Mouse (Mus musculus) cerebellum, adult 2 months (tissue): ENCODE measurements around the gene Magi2.

Experiments
- CTCF ChIP-seq: fragments of 200-500 bp; IDR thresholded peaks from 2 replicates; pipeline ENCODE4 v1.5.1; 2011; ENCODE audit warnings: low read depth, mild to moderate bottlenecking, control low read depth, low read length, moderate library complexity, borderline replicate concordance; ENCODE audit not compliant: insufficient read depth
- POLR2A ChIP-seq: fragments of 200-500 bp; IDR thresholded peaks from 2 replicates; pipeline ENCODE4 v1.6.1; 2011; ENCODE audit warnings: low read length, control low read depth, borderline replicate concordance; ENCODE audit not compliant: insufficient read depth

DNA sequence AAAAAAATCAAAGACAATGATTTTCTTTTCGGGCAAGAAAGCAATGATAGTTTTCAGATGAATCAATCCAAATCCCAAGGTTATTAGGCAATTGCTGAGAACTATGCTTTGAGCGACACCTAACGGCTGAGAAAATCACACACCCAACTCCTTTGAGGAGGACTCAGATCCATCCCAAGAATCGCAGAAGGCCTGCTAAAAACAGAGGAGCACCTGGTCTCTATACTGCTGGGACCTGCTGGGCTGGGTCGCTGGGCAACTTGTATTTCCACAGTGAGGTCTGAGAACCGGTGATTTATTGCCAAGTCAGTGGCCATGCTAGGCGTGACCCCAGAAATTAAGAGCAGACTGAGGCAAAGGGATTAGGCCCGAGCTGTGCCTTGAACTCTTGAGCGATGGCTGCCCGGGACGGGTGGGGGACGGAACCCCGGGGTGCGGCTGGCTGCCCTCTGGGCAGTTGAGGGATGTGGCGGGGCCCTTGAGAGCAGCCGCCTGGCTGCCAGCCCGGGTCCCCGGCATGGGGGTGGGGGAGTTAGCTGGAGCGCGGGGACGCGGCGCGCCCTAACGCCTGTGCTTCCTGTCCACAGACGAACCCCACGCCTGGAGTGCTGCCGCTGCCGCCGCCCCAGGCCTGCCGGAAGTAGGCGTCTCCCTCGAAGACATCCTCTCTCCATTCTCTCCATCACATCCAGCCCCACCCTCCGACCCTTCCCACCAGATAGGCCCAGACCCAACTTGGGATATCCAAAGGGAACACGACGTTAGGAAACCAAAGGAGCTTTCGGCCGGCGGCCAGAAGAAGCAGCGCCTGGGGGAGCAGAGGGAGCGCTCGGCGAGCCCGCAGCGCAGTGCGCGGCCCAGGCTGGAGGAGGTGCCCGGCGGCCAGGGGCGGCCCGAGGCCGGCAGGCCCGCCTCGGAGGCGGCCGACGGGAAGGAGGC, 1474.9 kb downstream of the Magi2 start:
- TF ChIP-seq CTCF = peak; percentile 67; the same call in 1 of the 2 replicates
- TF ChIP-seq POLR2A = peak; percentile 47; the same call in 1 of the 2 replicates
